In genomic region chr15:12678540-12679112, GRCm38 (mm10) we compare ENCODE assay signal across 24 mouse cellular contexts.
DNase-seq lines count a peak whose midpoint lies in the region; ATAC-seq and TF ChIP-seq lines count a peak whose summit lies in the region.
"Had no signal": no experiment of that assay in that cellular context is flagged by ENCODE, and none has a peak within 500 bp of the region (broad histone marks: within the 10 kb centered on the region; RNA-seq: fewer than 3 reads in every experiment).

No protein-coding gene starts in this region.

- TF ChIP-seq POLR2A in lung, adult 2 months (IDR thresholded peaks at IDR 0.05; ENCODE audit: borderline replicate concordance, extremely low read depth, low read depth, low read length) = no peak

- H3K4me1 ChIP-seq in heart, embryonic 13.5 days = peaks cover 38% of the 10 kb centered on the region
- H3K4me1 ChIP-seq in lung, embryonic 16.5 days (replicated peaks; ENCODE audit: control insufficient read depth, insufficient read depth, low read length) = peaks cover 9% of the 10 kb centered on the region
- no peaks in the 10 kb centered on the region for H3K4me1 ChIP-seq in lung, adult 2 months (ENCODE audit: control insufficient read depth, insufficient read depth, low read length)
- H3K4me1 ChIP-seq in ES-E14 (ENCODE audit: control insufficient read depth in 2 of 2, insufficient read depth in 2 of 2, low read length in 2 of 2, poor library complexity in 1 of 2) = no peaks in the 10 kb centered on the region; a peak in 1 of 4 replicates
- H3K4me1 ChIP-seq: forebrain, embryonic 13.5 days had no signal

- H3K27me3 ChIP-seq in heart, embryonic 13.5 days (replicated peaks) = no peaks in the 10 kb centered on the region
- no peaks in the 10 kb centered on the region for H3K27me3 ChIP-seq in lung, embryonic 16.5 days (ENCODE audit: control insufficient read depth, insufficient read depth, low read depth, low read length)
- H3K27me3 ChIP-seq: forebrain, embryonic 13.5 days; hindbrain, embryonic 12.5 days; hindbrain, embryonic 15.5 days had no signal

- no peak for TF ChIP-seq CTCF in lung, adult 2 months (IDR thresholded peaks at IDR 0.05; ENCODE audit: insufficient read depth, low read length)

- WGBS in heart, embryonic 13.5 days = 26% methylated on average over 2 of the region's 2 CpGs
- WGBS in lung, embryonic 16.5 days = 21% methylated on average over 2 of the region's 2 CpGs
- 49% methylated on average over 2 of the region's 2 CpGs for WGBS in lung, adult 2 months

- no peak for ATAC-seq in heart, embryonic 13.5 days (ENCODE audit: extremely low read depth, insufficient number of reproducible peaks, low FRiP score, low TSS enrichment)
- ATAC-seq in lung, embryonic 16.5 days (ENCODE audit: low read depth) = peak; percentile 43; the same call in 1 of the 2 replicates
- ATAC-seq: forebrain, embryonic 13.5 days; forebrain, embryonic 16.5 days; intestine, postnatal 0 days; Patski had no signal

- H3K9ac ChIP-seq in heart, embryonic 13.5 days = no peak overlapping the region
- H3K9ac ChIP-seq in lung, embryonic 16.5 days (ENCODE audit: low read length) = no peak overlapping the region
- no peak overlapping the region for H3K9ac ChIP-seq in ES-E14 (ENCODE audit: insufficient read depth, low read depth, low read length, poor library complexity, severe bottlenecking)
- H3K9ac ChIP-seq: forebrain, embryonic 13.5 days; hindbrain, embryonic 12.5 days; hindbrain, embryonic 15.5 days had no signal

- H3K36me3 ChIP-seq in heart, embryonic 13.5 days = no peaks in the 10 kb centered on the region
- H3K36me3 ChIP-seq in lung, embryonic 16.5 days (ENCODE audit: control insufficient read depth, insufficient read depth, low read length) = no peaks in the 10 kb centered on the region
- no peaks in the 10 kb centered on the region for H3K36me3 ChIP-seq in ES-E14 (ENCODE audit: control insufficient read depth, insufficient read depth, low read length, poor library complexity, severe bottlenecking)
- H3K36me3 ChIP-seq: forebrain, embryonic 10.5 days; heart, embryonic 10.5 days; hindbrain, embryonic 12.5 days; hindbrain, embryonic 15.5 days had no signal

- peak overlapping the region; percentile 39; the same call in 1 of the 2 replicates for H3K27ac ChIP-seq in heart, embryonic 13.5 days (replicated peaks)
- H3K27ac ChIP-seq in lung, embryonic 16.5 days (ENCODE audit: low read length) = no peak overlapping the region
- H3K27ac ChIP-seq in ES-E14 (ENCODE audit: insufficient read depth, low read depth, low read length, poor library complexity, severe bottlenecking) = no peak overlapping the region
- H3K27ac ChIP-seq: forebrain, embryonic 10.5 days; forebrain, embryonic 13.5 days; gastrocnemius, adult 2 months; heart, embryonic 10.5 days; hindbrain, embryonic 12.5 days; hindbrain, embryonic 15.5 days had no signal

- intact Hi-C loops in heart, postnatal 36 days (cut with DNase I) = no loop called here

- H3K4me3 ChIP-seq in heart, embryonic 13.5 days = no peak overlapping the region
- H3K4me3 ChIP-seq in lung, embryonic 16.5 days (ENCODE audit: low read length) = no peak overlapping the region
- no peak overlapping the region for H3K4me3 ChIP-seq in lung, adult 2 months (replicated peaks; ENCODE audit: extremely low read depth, low read depth, low read length)
- no peak overlapping the region for H3K4me3 ChIP-seq in ES-E14 (ENCODE audit: insufficient read depth in 1 of 2, low read depth in 1 of 2, low read length in 2 of 2, poor library complexity in 1 of 2, severe bottlenecking in 1 of 2)
- H3K4me3 ChIP-seq: forebrain, embryonic 10.5 days; forebrain, embryonic 13.5 days; gastrocnemius, adult 2 months; heart, embryonic 10.5 days; hindbrain, embryonic 12.5 days; hindbrain, embryonic 15.5 days had no signal

- no peak for DNase-seq in heart, postnatal 36 days
- no peak for DNase-seq in lung, adult 2 months
- no peak for DNase-seq in ES-E14 (ENCODE audit: low read depth, low spot score)
- DNase-seq in spleen, adult 12 weeks (ENCODE audit: low spot score) = no peak
- DNase-seq: adrenal gland, postnatal 10 days; adrenal gland, postnatal 36 days; B cell, adult 2 months; cerebellum, adult 18-20 months; cerebellum, adult 9-10 months; cerebellum, postnatal 14 days; gastrocnemius, adult 2 months; gastrocnemius, postnatal 14 days; heart, adult 18-20 months; heart, postnatal 14 days had no signal

- H3K4me2 ChIP-seq in heart, embryonic 13.5 days = peak overlapping the region; percentile 15
- no peak overlapping the region for H3K4me2 ChIP-seq in lung, embryonic 16.5 days (ENCODE audit: low read depth, low read length)
- H3K4me2 ChIP-seq: forebrain, embryonic 13.5 days; hindbrain, embryonic 12.5 days; hindbrain, embryonic 15.5 days had no signal

- in situ Hi-C loops in ES-E14 (cut with MboI; ENCODE audit: low sequenced_read_pairs in 2 of 2, unreplicated experiment in 2 of 2) = no loop called here

- no peaks in the 10 kb centered on the region for H3K9me3 ChIP-seq in heart, embryonic 13.5 days
- no peaks in the 10 kb centered on the region for H3K9me3 ChIP-seq in lung, embryonic 16.5 days (ENCODE audit: control insufficient read depth, low read length)
- no peaks in the 10 kb centered on the region for H3K9me3 ChIP-seq in ES-E14 (ENCODE audit: control insufficient read depth, insufficient read depth, low read depth, low read length)
- H3K9me3 ChIP-seq: forebrain, embryonic 10.5 days; forebrain, embryonic 13.5 days; heart, embryonic 10.5 days; hindbrain, embryonic 12.5 days; hindbrain, embryonic 15.5 days had no signal

TF ChIP-seq in ES-E14, 5 proteins besides CTCF, POLR2A, EP300 and RAD21:
- TF ChIP-seq HCFC1 (IDR thresholded peaks at IDR 0.05; ENCODE audit: borderline replicate concordance, insufficient read depth, low read length) = no peak
- no peak for TF ChIP-seq ZC3H11A (IDR thresholded peaks at IDR 0.05; ENCODE audit: borderline replicate concordance, low read depth, low read length)
- TF ChIP-seq ZNF384 (IDR thresholded peaks at IDR 0.05; ENCODE audit: low read depth, low read length) = no peak
- peak; percentile 89 for TF ChIP-seq MAFK (IDR thresholded peaks at IDR 0.05; ENCODE audit: insufficient read depth, low read depth, low read length)
- TF ChIP-seq CHD2 (IDR thresholded peaks at IDR 0.05; ENCODE audit: low read depth, low read length) = no peak
